Mouse (Mus musculus) neural tube, embryonic 14.5 days (tissue): ENCODE measurements around the gene Dkkl1. TPM values are rescaled to one million over a fixed set of nuclear protein-coding genes. Genes with fewer than 3 reads are reported as not detected.

Source experiments
- ATAC-seq: fragments of 200-750 bp; cut with Nextera tagmentation; 2 replicates; pipeline ENCODE4 v1.8.0; 2017; ENCODE audit warnings: low read depth, mild to moderate bottlenecking, moderate TSS enrichment, moderate library complexity
- H3K27ac ChIP-seq: fragments of 300-500 bp; sonication (generic); 2 replicates; pipeline ENCODE4 v1.5.1; 2014; ENCODE audit warnings: low read depth, mild to moderate bottlenecking, control low read depth, low read length, moderate library complexity, mixed read lengths
- H3K27me3 ChIP-seq: fragments of 300-500 bp; sonication (generic); 2 replicates; pipeline ENCODE4 v1.6.1; 2014; ENCODE audit warnings: low read length; ENCODE audit not compliant: control insufficient read depth, insufficient read depth
- H3K36me3 ChIP-seq: fragments of 300-500 bp; sonication (generic); 2 replicates; pipeline ENCODE4 v1.6.1; 2014; ENCODE audit warnings: low read length, mixed read lengths; ENCODE audit not compliant: control insufficient read depth, insufficient read depth
- H3K4me1 ChIP-seq: fragments of 300-500 bp; sonication (generic); 2 replicates; pipeline ENCODE4 v1.6.1; 2014; ENCODE audit warnings: low read length; ENCODE audit not compliant: control insufficient read depth, insufficient read depth
- H3K4me2 ChIP-seq: fragments of 300-500 bp; sonication (generic); 2 replicates; pipeline ENCODE4 v1.6.1; 2014; ENCODE audit warnings: mild to moderate bottlenecking, low read depth, low read length, control low read depth
- H3K4me3 ChIP-seq: fragments of 300-500 bp; sonication (generic); 2 replicates; pipeline ENCODE4 v1.5.1; 2014; ENCODE audit warnings: low read depth, low read length, control low read depth, mixed read lengths
- H3K9ac ChIP-seq: fragments of 300-500 bp; sonication (generic); replicated peaks from 2 replicates; pipeline ENCODE4 v1.6.1; 2014; ENCODE audit warnings: low read depth, mild to moderate bottlenecking, control low read depth, low read length, mixed read lengths
- H3K9me3 ChIP-seq: fragments of 300-500 bp; sonication (generic); 2 replicates; pipeline ENCODE4 v1.6.1; 2016; ENCODE audit warnings: low read length; ENCODE audit not compliant: control insufficient read depth
- WGBS: fragments of 180-500 bp; shearing (Covaris S2); extraction: QIAGEN DNeasy Blood & Tissue Kit; methylation state at CpG from one replicate; pipeline ENCODE4 v1.1.7; 2014; 5-methylcytosine and 5-hydroxymethylcytosine counted together
- microRNA-seq: library from miRNA; unstranded; fragments of <30 nt; microRNA quantifications from one replicate; pipeline ENCODE4, GENCODE M21; 2016
- polyA plus RNA-seq: library from polyadenylated mRNA; unstranded; fragments of >200 nt; fragmentation: Nextera tagmentation; extraction: Ambion mirVana; gene quantifications from 2 replicates; pipeline ENCODE4 v1.2.1, GENCODE M21; 2014

Dkkl1 gene
- polyA plus RNA-seq, 1 experiment from 2014 or later: 11.8 TPM

DNA sequence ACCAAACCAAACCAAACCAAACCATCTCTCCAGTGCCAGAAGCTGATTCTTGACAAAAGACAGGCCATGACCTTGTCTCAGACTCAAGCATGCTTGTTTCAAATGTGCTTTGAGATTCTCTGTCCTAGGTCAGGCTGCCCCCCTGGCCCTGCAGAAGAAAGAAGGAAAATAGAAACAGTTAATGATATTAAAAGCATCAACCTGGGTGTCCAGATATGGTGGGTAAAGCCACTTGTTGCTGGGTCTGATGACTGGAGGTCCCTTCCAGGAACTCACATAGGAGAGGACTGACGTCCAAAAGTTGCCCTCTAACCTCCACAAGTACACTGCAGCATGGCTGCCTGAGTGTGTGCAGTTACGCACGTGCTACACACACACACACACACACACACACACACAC lies 51.1 kb downstream of the Dkkl1 start:
- Histone ChIP-seq H3K27ac (no peak overlapping the region), H3K4me1 (no peaks in the 10 kb centered on the region), H3K9me3 (no peaks in the 10 kb centered on the region), H3K27me3 (peaks cover 29% of the 10 kb centered on the region), H3K4me3 (no peak overlapping the region), H3K4me2 (no peak overlapping the region), H3K36me3 (0 out of 2 replicates have a peak, but pooled peaks cover 18% of the 10 kb centered on the region), H3K9ac (no peak overlapping the region)
- no peak for ATAC-seq
- WGBS: 91% methylated on average over 3 of the region's 3 CpGs

DNA sequence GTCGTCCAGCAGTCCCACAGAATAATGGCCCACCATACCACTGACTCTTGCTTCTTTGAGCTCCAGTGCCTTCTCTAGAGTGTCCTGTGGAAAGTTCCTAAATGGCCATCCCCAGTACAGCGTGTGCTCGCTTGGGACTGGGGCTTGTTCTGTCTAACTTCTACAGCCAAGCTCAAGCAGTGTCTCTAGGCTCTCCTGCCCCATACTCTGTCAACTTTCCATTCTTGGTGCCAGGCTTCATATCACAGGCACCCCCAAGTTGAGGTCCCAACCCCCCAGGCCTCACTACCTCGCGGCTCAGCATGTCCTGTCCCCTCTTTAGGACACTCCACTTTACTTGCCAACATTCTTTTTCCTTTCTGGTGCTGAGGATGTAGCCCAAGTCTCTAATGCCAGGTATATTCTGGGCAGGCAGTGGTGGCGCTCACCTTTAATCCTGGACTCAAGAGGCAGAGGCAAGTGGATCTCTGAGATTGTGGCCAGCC lies 51.6 kb downstream of the Dkkl1 start:
- ATAC-seq: no peak

GRCm38 (mm10) chr7:45158991-45159390 lies 53.0 kb downstream of the Dkkl1 start:
- Histone ChIP-seq H3K36me3 (0 out of 2 replicates have a peak, but pooled peaks cover 18% of the 10 kb centered on the region), H3K27ac (no peak overlapping the region), H3K4me1 (peaks cover 10% of the 10 kb centered on the region), H3K4me3 (no peak overlapping the region), H3K9ac (no peak overlapping the region), H3K4me2 (no peak overlapping the region), H3K9me3 (no peaks in the 10 kb centered on the region), H3K27me3 (peaks cover 11% of the 10 kb centered on the region)
- ATAC-seq: no peak
- 94% methylated on average over 6 of the region's 6 CpGs for WGBS

More for the DNA sequence above, 51.6 kb downstream of the Dkkl1 start:
- Histone ChIP-seq H3K27ac (no peak overlapping the region), H3K36me3 (0 out of 2 replicates have a peak, but pooled peaks cover 18% of the 10 kb centered on the region), H3K9ac (no peak overlapping the region), H3K4me2 (no peak overlapping the region), H3K4me1 (peaks cover 5% of the 10 kb centered on the region), H3K27me3 (peaks cover 24% of the 10 kb centered on the region), H3K4me3 (no peak overlapping the region), H3K9me3 (no peaks in the 10 kb centered on the region)
- 95% methylated on average over 6 of the region's 6 CpGs for WGBS

Small RNA genes lying within 50 kb of the gene (microRNA-seq; reads per million reads assigned to microRNA genes)
- not detected for gene Mir7055

Other genes with a start within 250 kb of the Dkkl1 start
- gene Cpt1c, start 237.3 kb downstream of the Dkkl1 start, polyA plus RNA-seq: 54.3 and 60.3 TPM in 2 replicates
- 189 and 206 TPM in 2 replicates for gene Prmt1, start 225.6 kb downstream of the Dkkl1 start, polyA plus RNA-seq
- 53.8 and 60.2 TPM in 2 replicates for gene Irf3, start 214.5 kb downstream of the Dkkl1 start, polyA plus RNA-seq
- 6.4 and 9.5 TPM in 2 replicates for gene Bcl2l12, start 213.4 kb downstream of the Dkkl1 start, polyA plus RNA-seq
- gene Scaf1, start 195.8 kb downstream of the Dkkl1 start, polyA plus RNA-seq: 61.6 and 68.6 TPM in 2 replicates
- gene Rras, start 194.2 kb downstream of the Dkkl1 start, polyA plus RNA-seq: 9.0 and 13.7 TPM in 2 replicates
- gene Prr12, start 159.3 kb downstream of the Dkkl1 start, polyA plus RNA-seq: 17.3 and 17.9 TPM in 2 replicates
- 65.4 and 67.3 TPM in 2 replicates for gene Nosip, start 149.7 kb downstream of the Dkkl1 start, polyA plus RNA-seq
- 12.7 and 12.8 TPM in 2 replicates for gene Prrg2, start 149.5 kb downstream of the Dkkl1 start, polyA plus RNA-seq
- 23.7 and 118 TPM in 2 replicates for gene Rcn3, start 119.9 kb downstream of the Dkkl1 start, polyA plus RNA-seq
- gene Fcgrt, start 108.3 kb downstream of the Dkkl1 start, polyA plus RNA-seq: 7.0 and 36.4 TPM in 2 replicates
- 781 and 868 TPM in 2 replicates for gene Rps11, start 87.7 kb downstream of the Dkkl1 start, polyA plus RNA-seq
- gene Rpl13a, start 83.4 kb downstream of the Dkkl1 start, polyA plus RNA-seq: 668 and 729 TPM in 2 replicates
- gene Gm45713, start 75.9 kb downstream of the Dkkl1 start, polyA plus RNA-seq: 0.33 TPM in 1 of 2 replicates, not detected in the other
- gene Flt3l, start 75.7 kb downstream of the Dkkl1 start, polyA plus RNA-seq: 1.3 and 1.6 TPM in 2 replicates
- 90.4 and 91.2 TPM in 2 replicates for gene Pih1d1, start 57.8 kb downstream of the Dkkl1 start, polyA plus RNA-seq
- 16.9 and 19.8 TPM in 2 replicates for gene Aldh16a1, start 57.6 kb downstream of the Dkkl1 start, polyA plus RNA-seq
- gene Slc17a7, start 48.2 kb downstream of the Dkkl1 start, polyA plus RNA-seq: 0.71 TPM in 1 of 2 replicates, not detected in the other
- gene Gfy, start 32.6 kb downstream of the Dkkl1 start, polyA plus RNA-seq: not detected in 2 replicates
- not detected in 2 replicates for gene Pth2, start 31.2 kb downstream of the Dkkl1 start, polyA plus RNA-seq
- 0.15 and 0.50 TPM in 2 replicates for gene Ccdc155, start 7.3 kb downstream of the Dkkl1 start, polyA plus RNA-seq
- 24.5 and 39.9 TPM in 2 replicates for gene Tead2, start 3.6 kb upstream of the Dkkl1 start, polyA plus RNA-seq
- 1.0 and 1.6 TPM in 2 replicates for gene Cd37, start 27.0 kb upstream of the Dkkl1 start, polyA plus RNA-seq
- 0.75 and 0.99 TPM in 2 replicates for gene Slc6a16, start 28.9 kb upstream of the Dkkl1 start, polyA plus RNA-seq
- gene Slc6a21, start 65.4 kb upstream of the Dkkl1 start, polyA plus RNA-seq: not detected in 2 replicates
- 9.1 and 10.9 TPM in 2 replicates for gene Trpm4, start 121.6 kb upstream of the Dkkl1 start, polyA plus RNA-seq
- 0.13 and 0.52 TPM in 2 replicates for gene Hrc, start 123.1 kb upstream of the Dkkl1 start, polyA plus RNA-seq
- gene Ppfia3, start 154.9 kb upstream of the Dkkl1 start, polyA plus RNA-seq: 28.4 and 30.4 TPM in 2 replicates
- gene Lin7b, start 158.4 kb upstream of the Dkkl1 start, polyA plus RNA-seq: 24.9 and 49.4 TPM in 2 replicates
- 76.1 and 93.7 TPM in 2 replicates for gene Snrnp70, start 183.6 kb upstream of the Dkkl1 start, polyA plus RNA-seq
- gene Kcna7, start 193.5 kb upstream of the Dkkl1 start, polyA plus RNA-seq: not detected in 2 replicates
- not detected in 2 replicates for gene Ntf5, start 201.5 kb upstream of the Dkkl1 start, polyA plus RNA-seq
- not detected in 2 replicates for gene Lhb, start 208.7 kb upstream of the Dkkl1 start, polyA plus RNA-seq
- gene Gys1, start 222.7 kb upstream of the Dkkl1 start, polyA plus RNA-seq: 18.1 and 19.9 TPM in 2 replicates
- 86.8 and 95.3 TPM in 2 replicates for gene Ruvbl2, start 225.9 kb upstream of the Dkkl1 start, polyA plus RNA-seq
- 5,062 and 5,088 TPM in 2 replicates for gene Ftl1, start 247.7 kb upstream of the Dkkl1 start, polyA plus RNA-seq